Mouse (Mus musculus) embryonic facial prominence, embryonic 14.5 days (tissue): Measurements from ENCODE around the gene Adamts15. TPM values are rescaled to one million over a fixed set of nuclear protein-coding genes. Genes with fewer than 3 reads are reported as not detected.
A peak's percentile ranks its signal among the peaks of the same experiment; 100 is the strongest.

Experiments used
- ATAC-seq: fragments of 200-750 bp; cut with Nextera tagmentation; 2 replicates; pipeline ENCODE4 v1.8.0; 2017; ENCODE audit warnings: low read depth, moderate number of reproducible peaks, moderate TSS enrichment
- DNase-seq: peaks from one replicate; pipeline ENCODE4 v3.0.0-alpha.2; 2015; ENCODE audit warnings: low spot score
- H3K27ac ChIP-seq: fragments of 300-500 bp; sonication (generic); replicated peaks from 2 replicates; pipeline ENCODE4 v1.5.1; 2014; ENCODE audit warnings: low read depth, mild to moderate bottlenecking, low read length, moderate library complexity
- H3K27me3 ChIP-seq: fragments of 300-500 bp; sonication (generic); replicated peaks from 2 replicates; pipeline ENCODE4 v1.6.1; 2014; ENCODE audit warnings: low read length; ENCODE audit not compliant: control insufficient read depth, insufficient read depth
- H3K36me3 ChIP-seq: fragments of 300-500 bp; sonication (generic); 2 replicates; pipeline ENCODE4 v1.6.1; 2014; ENCODE audit warnings: low read length, mixed read lengths; ENCODE audit not compliant: control insufficient read depth, insufficient read depth
- H3K4me1 ChIP-seq: fragments of 300-500 bp; sonication (generic); 2 replicates; pipeline ENCODE4 v1.6.1; 2014; ENCODE audit warnings: antibody characterized with exemption, low read length; ENCODE audit not compliant: control insufficient read depth, insufficient read depth
- H3K4me2 ChIP-seq: fragments of 300-500 bp; sonication (generic); 2 replicates; pipeline ENCODE4 v1.6.1; 2014; ENCODE audit warnings: low read depth, mild to moderate bottlenecking, low read length, moderate library complexity, mixed read lengths
- H3K4me3 ChIP-seq: fragments of 300-500 bp; sonication (generic); 2 replicates; pipeline ENCODE4 v1.5.1; 2014; ENCODE audit warnings: low read depth, mild to moderate bottlenecking, low read length
- H3K9ac ChIP-seq: fragments of 300-500 bp; sonication (generic); 2 replicates; pipeline ENCODE4 v1.6.1; 2014; ENCODE audit warnings: low read depth, mild to moderate bottlenecking, low read length, moderate library complexity, mixed read lengths
- H3K9me3 ChIP-seq: fragments of 300-500 bp; sonication (generic); 2 replicates; pipeline ENCODE4 v1.6.1; 2016; ENCODE audit warnings: low read length; ENCODE audit not compliant: control insufficient read depth
- WGBS: fragments of 180-500 bp; shearing (Covaris S2); extraction: QIAGEN DNeasy Blood & Tissue Kit; methylation state at CpG from one replicate; pipeline ENCODE4 v1.1.7; 2014; 5-methylcytosine and 5-hydroxymethylcytosine counted together
- polyA plus RNA-seq: library from polyadenylated mRNA; unstranded; fragments of >200 nt; fragmentation: Nextera tagmentation; extraction: Ambion mirVana; gene quantifications from 2 replicates; pipeline ENCODE4 v1.2.1, GENCODE M21; 2014

Gene Adamts15
- polyA plus RNA-seq, result 18.9 and 20.7 TPM in 2 replicates

GRCm38 (mm10) chr9:30922197-30922894, at the start of gene Adamts15:
Adamts15 (minus strand) TSS chr9:30922452.
- ATAC-seq, result peak; percentile 88
- peak within 1 kb of the TSS; percentile 70 for H3K9ac ChIP-seq
- H3K4me3 ChIP-seq, result peak within 1 kb of the TSS; percentile 64
- 0% methylated on average over 33 of the region's 47 CpGs for WGBS
- H3K27ac ChIP-seq, result peak within 1 kb of the TSS; percentile 39; the same call in 1 of the 2 replicates
- H3K4me2 ChIP-seq, result peak within 1 kb of the TSS; percentile 92
- no peaks in the 10 kb centered on the region for H3K9me3 ChIP-seq
- H3K36me3 ChIP-seq, result no peaks in the 10 kb centered on the region
- peaks cover 16% of the 10 kb centered on the region for H3K27me3 ChIP-seq
- peak; percentile 94 for DNase-seq
- H3K4me1 ChIP-seq, result peaks cover 19% of the 10 kb centered on the region; the same call in 1 of the 2 replicates

DNA sequence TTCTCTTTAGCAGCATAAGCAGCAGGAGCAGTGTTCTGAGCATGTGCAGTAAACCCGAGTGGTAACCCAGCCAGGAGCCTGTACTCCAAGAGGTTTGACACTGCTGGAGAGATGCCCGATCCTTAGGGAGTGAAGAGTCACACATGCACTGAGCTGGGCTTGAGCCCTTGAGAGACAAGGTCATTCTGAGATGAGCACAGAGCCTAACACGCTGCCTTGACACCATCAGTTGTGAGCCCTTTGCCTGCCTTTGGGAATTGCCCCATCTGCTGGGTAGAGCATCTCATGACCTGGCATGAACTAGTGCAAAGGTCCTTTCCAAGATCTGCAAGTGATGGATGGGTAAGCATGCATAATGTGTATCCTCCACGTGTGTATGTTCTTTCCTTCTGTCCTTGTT, 49.7 kb upstream of the Adamts15 start:
- Histone ChIP-seq H3K27me3 (no peaks in the 10 kb centered on the region), H3K4me1 (peaks cover 2% of the 10 kb centered on the region), H3K36me3 (no peaks in the 10 kb centered on the region), H3K9me3 (no peaks in the 10 kb centered on the region), H3K9ac (no peak overlapping the region), H3K4me2 (no peak overlapping the region), H3K4me3 (no peak overlapping the region), H3K27ac (no peak overlapping the region)
- no peak for ATAC-seq
- WGBS, result 58% methylated on average over 4 of the region's 4 CpGs
- no peak for DNase-seq

- Histone ChIP-seq H3K36me3 (no peaks in the 10 kb centered on the region), H3K4me2 (no peak overlapping the region), H3K27ac (no peak overlapping the region), H3K4me1 (peaks cover 11% of the 10 kb centered on the region), H3K9me3 (no peaks in the 10 kb centered on the region), H3K4me3 (no peak overlapping the region), H3K27me3 (no peaks in the 10 kb centered on the region), H3K9ac (no peak overlapping the region)
- DNase-seq, result no peak
- no peak for ATAC-seq
- WGBS, result 74% methylated on average over 3 of the region's 3 CpGs
These were observed 47.7 kb upstream of the Adamts15 start for GRCm38 (mm10) chr9:30970001-30970400.

DNA sequence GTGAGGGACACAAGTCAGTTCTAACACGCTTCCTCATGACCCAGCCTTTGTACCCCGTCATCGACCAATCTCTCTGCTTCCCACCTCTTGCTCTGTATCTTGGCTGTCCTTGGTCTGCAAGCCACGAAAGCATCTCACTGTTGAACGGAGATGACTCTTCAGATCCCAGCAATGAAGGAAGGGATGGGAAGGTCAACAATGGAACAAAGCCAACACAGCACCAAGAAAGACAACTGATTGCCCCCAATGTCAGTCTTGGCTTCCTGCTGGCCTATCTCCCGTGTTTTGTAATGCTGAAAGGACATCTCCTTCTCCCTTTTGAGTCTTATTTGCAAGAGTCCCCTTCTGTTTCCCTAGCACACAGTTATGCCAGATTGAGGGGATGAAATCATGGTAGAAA, 45.9 kb upstream of the Adamts15 start:
- H3K4me1 ChIP-seq, result peaks cover 11% of the 10 kb centered on the region
- no peaks in the 10 kb centered on the region for H3K36me3 ChIP-seq
- no peaks in the 10 kb centered on the region for H3K9me3 ChIP-seq
- no peak overlapping the region for H3K4me3 ChIP-seq
- no peaks in the 10 kb centered on the region for H3K27me3 ChIP-seq
- ATAC-seq (no peak), DNase-seq (no peak)
- no peak overlapping the region for H3K9ac ChIP-seq
- no peak overlapping the region for H3K4me2 ChIP-seq
- WGBS, result 86% methylated on average over 6 of the region's 6 CpGs
- no peak overlapping the region for H3K27ac ChIP-seq

- Histone ChIP-seq H3K27me3 (no peaks in the 10 kb centered on the region), H3K9ac (no peak overlapping the region), H3K4me3 (no peak overlapping the region), H3K4me1 (peaks cover 11% of the 10 kb centered on the region), H3K36me3 (no peaks in the 10 kb centered on the region), H3K4me2 (no peak overlapping the region), H3K27ac (no peak overlapping the region), H3K9me3 (no peaks in the 10 kb centered on the region)
- 48% methylated on average over 7 of the region's 7 CpGs for WGBS
- DNase-seq, result peak; percentile 43
- ATAC-seq, result no peak
These were observed 44.6 kb upstream of the Adamts15 start for GRCm38 (mm10) chr9:30966881-30967280.

DNA sequence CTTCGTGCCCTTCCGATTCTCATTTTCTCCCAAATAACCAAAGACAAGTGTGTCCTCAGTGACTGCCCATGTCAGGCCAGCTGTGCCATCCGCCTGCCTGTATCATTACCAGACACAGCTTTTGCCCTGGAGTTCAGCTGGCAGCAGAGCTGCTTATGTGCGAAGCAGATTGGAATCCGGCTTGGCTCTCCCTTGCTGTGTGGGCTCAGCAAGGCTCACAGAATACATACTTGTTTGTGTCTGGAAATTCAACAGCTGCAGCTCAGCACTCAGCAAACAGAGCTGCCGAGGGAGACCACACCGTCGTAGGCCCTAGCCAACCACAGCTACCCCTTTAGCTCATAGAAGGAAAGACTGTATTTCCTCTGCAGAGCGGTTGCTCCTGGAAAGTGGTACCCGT, 42.4 kb upstream of the Adamts15 start:
- no peaks in the 10 kb centered on the region for H3K9me3 ChIP-seq
- WGBS, result 50% methylated on average over 10 of the region's 10 CpGs
- H3K4me3 ChIP-seq, result no peak overlapping the region
- peak; percentile 93 for DNase-seq
- H3K27ac ChIP-seq, result peak overlapping the region; percentile 42
- no peaks in the 10 kb centered on the region for H3K36me3 ChIP-seq
- H3K27me3 ChIP-seq, result no peaks in the 10 kb centered on the region
- no peak overlapping the region for H3K4me2 ChIP-seq
- H3K9ac ChIP-seq, result no peak overlapping the region
- peak; percentile 93 for ATAC-seq
- H3K4me1 ChIP-seq, result peaks cover 11% of the 10 kb centered on the region

- H3K4me2 ChIP-seq, result no peak overlapping the region
- H3K27me3 ChIP-seq, result no peaks in the 10 kb centered on the region
- ATAC-seq (no peak), DNase-seq (no peak)
- no peak overlapping the region for H3K4me3 ChIP-seq
- WGBS, result 87% methylated on average over 4 of the region's 4 CpGs
- no peak overlapping the region for H3K9ac ChIP-seq
- no peaks in the 10 kb centered on the region for H3K36me3 ChIP-seq
- H3K4me1 ChIP-seq, result peaks cover 11% of the 10 kb centered on the region
- no peak overlapping the region for H3K27ac ChIP-seq
- no peaks in the 10 kb centered on the region for H3K9me3 ChIP-seq
These were observed 41.5 kb upstream of the Adamts15 start for GRCm38 (mm10) chr9:30963780-30964179.

- DNase-seq (no peak), ATAC-seq (no peak)
- Histone ChIP-seq H3K9me3 (no peaks in the 10 kb centered on the region), H3K4me3 (no peak overlapping the region), H3K4me1 (peaks cover 4% of the 10 kb centered on the region; the same call in 1 of the 2 replicates), H3K27ac (no peak overlapping the region), H3K4me2 (no peak overlapping the region), H3K9ac (no peak overlapping the region), H3K36me3 (no peaks in the 10 kb centered on the region), H3K27me3 (no peaks in the 10 kb centered on the region)
- 78% methylated on average over 9 of the region's 9 CpGs for WGBS
These were observed 33.0 kb upstream of the Adamts15 start for GRCm38 (mm10) chr9:30955246-30955645.

DNA sequence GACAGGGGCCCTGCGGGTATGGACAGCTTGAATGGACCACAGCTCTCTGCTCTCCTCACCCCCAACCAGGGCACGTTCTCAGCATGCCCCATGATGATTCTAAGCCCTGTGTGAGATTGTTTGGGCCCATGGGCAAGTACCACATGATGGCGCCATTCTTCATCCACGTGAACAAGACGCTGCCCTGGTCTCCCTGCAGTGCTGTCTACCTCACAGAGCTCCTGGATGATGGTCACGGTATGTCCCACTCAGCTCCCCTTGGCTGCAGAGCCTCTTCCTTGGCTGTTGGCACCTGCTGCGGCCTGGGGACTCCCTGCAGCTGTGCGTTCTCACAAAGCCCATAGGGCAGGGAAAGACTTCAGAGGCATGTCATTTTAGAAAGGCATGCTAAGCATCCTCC, 31.0 kb upstream of the Adamts15 start:
- Histone ChIP-seq H3K4me2 (no peak overlapping the region), H3K4me1 (peaks cover 6% of the 10 kb centered on the region; the same call in 1 of the 2 replicates), H3K36me3 (no peaks in the 10 kb centered on the region), H3K9me3 (no peaks in the 10 kb centered on the region), H3K9ac (no peak overlapping the region), H3K27ac (no peak overlapping the region), H3K4me3 (no peak overlapping the region), H3K27me3 (no peaks in the 10 kb centered on the region)
- WGBS, result 51% methylated on average over 7 of the region's 8 CpGs
- ATAC-seq (peak; percentile 48; the same call in 1 of the 2 replicates), DNase-seq (peak; percentile 51)
